Mouse (Mus musculus): ENCODE results near the gene Mia3. TPM values are rescaled to one million over a fixed set of nuclear protein-coding genes. Genes with fewer than 3 reads are reported as not detected.
A peak's percentile ranks its signal among the peaks of the same experiment; 100 is the strongest.
"Not testable (repeated sequence)": the region's sequence is repeated elsewhere in the genome, so short reads cannot be mapped to it uniquely, and the experiment has no call there.

The Mia3 gene
- polyA plus RNA-seq, 1 experiment from 2014 or later: 125 TPM

GRCm38 (mm10) chr1:183374728-183375127, 5.4 kb upstream of the Mia3 start:
- WGBS: 82% methylated on average over 5 of the region's 5 CpGs
- no peak overlapping the region for H3K9ac ChIP-seq
- no peaks in the 10 kb centered on the region; the same call in 1 of the 2 replicates for H3K27me3 ChIP-seq (replicated peaks)
- no peak overlapping the region for H3K4me3 ChIP-seq
- peaks cover 4% of the 10 kb centered on the region; the same call in 1 of the 2 replicates for H3K4me1 ChIP-seq
- H3K27ac ChIP-seq: no peak overlapping the region
- no peak for ATAC-seq (ENCODE audit: low FRiP score, low read depth)
- no peaks in the 10 kb centered on the region for H3K36me3 ChIP-seq
- H3K4me2 ChIP-seq (replicated peaks): no peak overlapping the region
- H3K9me3 ChIP-seq: no peaks in the 10 kb centered on the region

DNA sequence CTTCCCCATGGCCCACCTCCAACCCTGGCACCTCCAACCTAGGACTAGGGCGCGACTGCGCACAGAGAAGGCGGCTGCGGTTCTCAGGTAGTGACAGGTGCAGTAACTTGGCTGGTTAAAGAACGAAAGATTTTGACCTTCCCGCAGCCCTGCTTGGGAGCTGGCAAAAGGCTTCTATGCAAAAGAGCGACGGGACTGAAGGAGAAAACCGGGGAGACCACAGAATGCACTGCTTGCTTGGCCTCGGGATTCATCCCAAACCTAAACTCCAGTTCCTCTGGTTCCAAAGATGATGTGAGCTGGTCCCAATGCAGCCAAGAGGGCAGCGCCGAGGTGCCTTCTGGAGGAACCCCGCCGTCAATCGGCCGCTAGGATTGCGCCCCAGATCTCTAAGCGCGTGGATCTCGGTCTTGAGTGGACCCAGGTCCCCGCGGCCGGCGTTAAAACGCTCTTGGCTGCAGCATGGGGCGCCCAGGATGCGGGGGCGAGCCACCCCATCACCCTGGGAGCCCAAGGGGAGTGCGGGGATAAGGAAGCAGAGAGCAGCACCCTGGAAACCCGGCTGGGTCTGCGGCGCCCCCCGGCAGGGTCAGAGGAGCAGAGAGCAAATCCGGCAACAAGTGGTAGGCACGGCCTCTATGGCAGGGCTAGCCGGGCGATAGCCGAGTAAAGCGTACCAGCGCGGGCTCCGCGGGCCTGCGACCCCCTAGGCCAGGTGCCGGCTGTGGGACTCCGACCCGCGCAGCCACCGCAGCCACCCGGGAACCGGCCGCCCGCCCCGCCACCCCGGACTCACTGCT, 552 bp downstream of the Mia3 start:
- peak overlapping the region; percentile 91 for H3K9ac ChIP-seq
- no peaks in the 10 kb centered on the region; the same call in 1 of the 2 replicates for H3K27me3 ChIP-seq (replicated peaks)
- peak; percentile 80 for ATAC-seq (ENCODE audit: low FRiP score, low read depth)
- no peak overlapping the region; the same call in 1 of the 2 replicates for H3K27ac ChIP-seq
- H3K9me3 ChIP-seq: no peaks in the 10 kb centered on the region
- H3K4me3 ChIP-seq: peak overlapping the region; percentile 88
- 2% methylated on average over 56 of the region's 56 CpGs for WGBS
- peaks cover 11% of the 10 kb centered on the region for H3K36me3 ChIP-seq
- peaks cover 18% of the 10 kb centered on the region for H3K4me1 ChIP-seq
- peak overlapping the region; percentile 94 for H3K4me2 ChIP-seq (replicated peaks)

- no peak overlapping the region for H3K27ac ChIP-seq
- no peak for ATAC-seq (ENCODE audit: low FRiP score, low read depth)
- H3K4me3 ChIP-seq: no peak overlapping the region
- H3K9ac ChIP-seq: no peak overlapping the region
- 86% methylated on average over 5 of the region's 5 CpGs for WGBS
- H3K9me3 ChIP-seq: no peaks in the 10 kb centered on the region
- H3K4me2 ChIP-seq (replicated peaks): no peak overlapping the region
- H3K4me1 ChIP-seq: peaks cover 18% of the 10 kb centered on the region
- no peaks in the 10 kb centered on the region; the same call in 1 of the 2 replicates for H3K27me3 ChIP-seq (replicated peaks)
- H3K36me3 ChIP-seq: peaks cover 21% of the 10 kb centered on the region
These were observed 3.0 kb downstream of the Mia3 start for GRCm38 (mm10) chr1:183366361-183366760.

GRCm38 (mm10) chr1:183363577-183363867, 5.8 kb downstream of the Mia3 start:
- H3K27me3 ChIP-seq (replicated peaks): no peaks in the 10 kb centered on the region
- WGBS: 95% methylated on average over 5 of the region's 5 CpGs
- H3K9ac ChIP-seq: no peak overlapping the region
- H3K36me3 ChIP-seq: peaks cover 45% of the 10 kb centered on the region
- no peak overlapping the region for H3K27ac ChIP-seq
- H3K4me2 ChIP-seq (replicated peaks): no peak overlapping the region
- H3K4me1 ChIP-seq: peaks cover 10% of the 10 kb centered on the region
- H3K4me3 ChIP-seq: no peak overlapping the region
- no peaks in the 10 kb centered on the region for H3K9me3 ChIP-seq
- no peak for ATAC-seq (ENCODE audit: low FRiP score, low read depth)

DNA sequence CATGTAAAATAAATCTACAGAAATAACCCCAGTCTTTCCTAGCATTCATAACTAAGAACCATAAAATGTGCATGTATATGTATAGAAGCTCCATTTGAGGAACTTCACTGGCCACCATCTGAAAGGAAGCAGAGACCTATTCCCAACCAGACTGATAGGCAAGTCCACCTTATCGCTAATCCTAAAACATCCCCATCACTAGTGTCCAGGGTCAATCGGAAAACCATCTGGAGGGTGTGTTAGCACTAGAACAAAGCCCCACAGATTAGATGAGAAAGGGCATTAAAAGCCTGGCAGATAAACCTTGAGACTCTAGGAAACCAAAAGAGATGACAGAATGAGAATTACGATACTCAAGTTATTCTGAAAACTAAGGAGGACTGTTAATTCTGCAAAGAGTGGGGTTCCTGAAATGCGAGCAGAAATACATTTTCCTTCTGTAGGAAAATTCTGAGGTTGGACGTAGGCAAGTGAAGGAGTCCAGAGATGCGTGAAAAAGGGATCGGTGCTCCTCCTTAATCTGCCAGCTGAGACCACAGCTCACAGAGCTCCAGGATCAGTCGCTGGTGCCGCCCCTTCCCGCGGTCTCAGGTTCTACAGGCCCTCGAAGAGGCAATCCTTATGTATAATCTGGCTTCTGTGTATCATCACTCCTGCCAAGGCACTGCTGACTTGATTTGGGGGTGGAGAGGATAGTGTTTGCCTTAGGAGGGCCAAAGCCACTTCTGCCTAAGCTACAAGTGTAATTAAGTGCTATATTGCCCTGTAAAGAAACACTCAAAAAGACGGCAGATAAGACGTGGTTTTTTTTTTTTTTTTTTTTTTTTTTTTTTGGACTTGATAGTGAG, 6.4 kb downstream of the Mia3 start:
- Histone ChIP-seq H3K36me3 (peaks cover 50% of the 10 kb centered on the region), H3K4me3 (no peak overlapping the region), H3K27ac (no peak overlapping the region), H3K4me2 (replicated peaks) (no peak overlapping the region), H3K9me3 (no peaks in the 10 kb centered on the region), H3K9ac (no peak overlapping the region), H3K27me3 (replicated peaks) (no peaks in the 10 kb centered on the region), H3K4me1 (peaks cover 5% of the 10 kb centered on the region; the same call in 1 of the 2 replicates)
- 89% methylated on average over 14 of the region's 14 CpGs for WGBS
- ATAC-seq (ENCODE audit: low FRiP score, low read depth): no peak

DNA sequence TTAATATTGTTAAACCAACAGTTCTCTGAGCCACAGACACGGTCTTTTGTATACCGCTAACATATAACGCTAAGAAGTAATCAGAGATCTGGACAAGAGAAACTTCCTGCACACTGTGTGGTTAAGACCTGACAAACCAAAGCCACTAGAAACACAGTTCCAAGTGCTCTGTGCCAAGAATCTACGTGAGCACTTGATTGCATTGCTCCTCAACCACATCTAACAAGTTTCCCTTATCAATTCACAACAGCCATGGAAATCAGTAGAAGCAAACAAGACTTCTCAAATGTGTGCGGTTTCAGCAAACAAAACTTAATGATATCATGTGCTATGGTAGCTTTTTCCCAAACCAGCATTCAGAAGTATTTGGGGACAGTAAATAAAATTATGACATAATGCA, 7.1 kb downstream of the Mia3 start:
- Histone ChIP-seq H3K4me3 (no peak overlapping the region), H3K4me1 (no peaks in the 10 kb centered on the region), H3K9me3 (no peaks in the 10 kb centered on the region), H3K9ac (no peak overlapping the region), H3K36me3 (peaks cover 57% of the 10 kb centered on the region), H3K27me3 (replicated peaks) (no peaks in the 10 kb centered on the region), H3K4me2 (replicated peaks) (no peak overlapping the region), H3K27ac (no peak overlapping the region)
- no peak for ATAC-seq (ENCODE audit: low FRiP score, low read depth)
- 93% methylated on average over 5 of the region's 5 CpGs for WGBS

GRCm38 (mm10) chr1:183358901-183359300, 10.5 kb downstream of the Mia3 start:
- Histone ChIP-seq H3K4me3 (no peak overlapping the region), H3K36me3 (peaks cover 71% of the 10 kb centered on the region), H3K9me3 (no peaks in the 10 kb centered on the region), H3K9ac (no peak overlapping the region), H3K27me3 (replicated peaks) (no peaks in the 10 kb centered on the region), H3K4me1 (no peaks in the 10 kb centered on the region), H3K27ac (no peak overlapping the region), H3K4me2 (replicated peaks) (no peak overlapping the region)
- ATAC-seq (ENCODE audit: low FRiP score, low read depth): no peak
- 96% methylated on average over 3 of the region's 3 CpGs for WGBS

- Histone ChIP-seq H3K27me3 (replicated peaks) (no peaks in the 10 kb centered on the region), H3K4me2 (replicated peaks) (no peak overlapping the region), H3K27ac (no peak overlapping the region), H3K4me3 (no peak overlapping the region), H3K9ac (no peak overlapping the region), H3K9me3 (no peaks in the 10 kb centered on the region), H3K4me1 (peaks cover 9% of the 10 kb centered on the region), H3K36me3 (peaks cover 31% of the 10 kb centered on the region)
- no peak for ATAC-seq (ENCODE audit: low FRiP score, low read depth)
- WGBS: 31% methylated on average over 6 of the region's 6 CpGs
These were observed 19.5 kb downstream of the Mia3 start for GRCm38 (mm10) chr1:183349840-183350239.

GRCm38 (mm10) chr1:183345817-183346195, 23.5 kb downstream of the Mia3 start:
- 12% methylated on average over 10 of the region's 10 CpGs for WGBS
- Histone ChIP-seq H3K4me3 (peak overlapping the region; percentile 91), H3K9me3 (no peaks in the 10 kb centered on the region), H3K4me2 (replicated peaks) (peak overlapping the region; percentile 92), H3K36me3 (peaks cover 21% of the 10 kb centered on the region), H3K27me3 (replicated peaks) (no peaks in the 10 kb centered on the region), H3K9ac (peak overlapping the region; percentile 88), H3K4me1 (peaks cover 12% of the 10 kb centered on the region), H3K27ac (peak overlapping the region; percentile 47; the same call in 1 of the 2 replicates)
- ATAC-seq (ENCODE audit: low FRiP score, low read depth): no peak; the same call in none of the 2 replicates

DNA sequence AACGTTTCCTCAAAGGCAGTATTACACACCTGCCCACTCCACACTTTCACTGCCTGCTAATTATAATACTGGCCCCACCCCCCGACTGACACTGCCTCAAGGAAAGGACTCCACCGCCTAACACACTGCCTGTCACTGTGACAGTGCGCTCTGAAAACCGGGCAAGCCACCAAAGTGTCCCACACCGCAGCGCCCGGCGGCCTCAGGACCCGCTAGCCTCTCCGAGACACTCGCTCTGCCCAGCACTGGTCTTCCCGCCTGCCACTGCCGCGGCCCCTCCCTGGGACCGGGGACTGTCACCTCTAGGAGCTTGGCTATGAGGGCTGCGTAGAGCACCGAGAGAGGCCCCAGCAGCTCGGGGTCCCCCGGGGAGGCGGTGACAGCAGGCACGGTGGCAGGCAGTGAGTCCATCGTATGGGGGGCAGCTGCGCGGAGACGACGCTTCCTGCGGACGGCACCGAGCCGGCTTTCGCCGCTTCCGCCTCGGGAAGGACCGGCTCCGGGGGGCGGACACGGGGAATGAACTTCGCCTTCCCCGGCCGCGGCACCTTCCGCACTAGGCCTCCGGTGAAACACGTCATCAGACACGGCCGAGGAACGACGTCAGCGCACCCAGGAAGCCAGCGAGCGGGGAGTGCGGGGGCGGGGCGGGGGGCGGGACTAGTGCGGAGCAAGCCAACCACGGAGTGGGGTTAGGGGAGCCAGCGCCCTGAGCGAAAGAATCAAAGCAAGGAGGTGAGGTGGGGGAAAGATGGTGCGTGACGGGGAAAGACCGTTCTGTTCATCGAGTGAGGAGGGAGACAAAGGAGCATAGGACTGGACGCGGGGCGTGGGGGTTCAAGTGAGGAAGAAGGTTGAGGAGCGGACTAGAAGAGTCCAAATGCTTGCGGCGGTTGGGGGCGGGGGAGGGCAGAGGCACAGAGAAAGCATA, 24.2 kb downstream of the Mia3 start:
- peak overlapping the region; percentile 92 for H3K4me2 ChIP-seq (replicated peaks)

GRCm38 (mm10) chr1:183342902-183343301, 26.5 kb downstream of the Mia3 start:
- Histone ChIP-seq H3K36me3 (peaks cover 28% of the 10 kb centered on the region), H3K4me1 (peaks cover 12% of the 10 kb centered on the region)
- 92% methylated on average over 1 of the region's 1 CpGs for WGBS
- H3K4me2 ChIP-seq (replicated peaks); ATAC-seq (ENCODE audit: low FRiP score, low read depth); H3K27me3 ChIP-seq (replicated peaks); H3K4me3 ChIP-seq; H3K27ac ChIP-seq; H3K9me3 ChIP-seq; H3K9ac ChIP-seq: not testable (repeated sequence)

More for the DNA sequence above, 24.2 kb downstream of the Mia3 start:
- H3K36me3 ChIP-seq: peaks cover 27% of the 10 kb centered on the region
- peak; percentile 98 for ATAC-seq (ENCODE audit: low FRiP score, low read depth)
- WGBS: under 1% methylated on average over 72 of the region's 72 CpGs
- H3K9ac ChIP-seq: peak overlapping the region; percentile 88
- peak overlapping the region; percentile 91 for H3K4me3 ChIP-seq
- H3K9me3 ChIP-seq: no peaks in the 10 kb centered on the region
- peaks cover 12% of the 10 kb centered on the region for H3K4me1 ChIP-seq
- H3K27ac ChIP-seq: peak overlapping the region; percentile 47
- H3K27me3 ChIP-seq (replicated peaks): no peaks in the 10 kb centered on the region
